Mouse (Mus musculus) splenic B cell, adult 2 months (primary cell): ENCODE data around the gene Gm11639.

ENCODE experiments used
- DNase-seq: peaks from one replicate; pipeline ENCODE4 v3.0.0-alpha.2; 2011; ENCODE audit warnings: low read depth, low spot score
- H3K27me3 ChIP-seq: 2 replicates; pipeline ENCODE4 v1.6.1; 2012; ENCODE audit warnings: mild to moderate bottlenecking, low read length, moderate library complexity, mixed read lengths; ENCODE audit not compliant: control insufficient read depth, poor library complexity, insufficient read depth, severe bottlenecking
- H3K36me3 ChIP-seq: 2 replicates; pipeline ENCODE4 v1.6.1; 2012; ENCODE audit warnings: mild to moderate bottlenecking, low read length, moderate library complexity, mixed read lengths; ENCODE audit not compliant: control insufficient read depth, poor library complexity, insufficient read depth, severe bottlenecking

Gene Gm11639

DNA sequence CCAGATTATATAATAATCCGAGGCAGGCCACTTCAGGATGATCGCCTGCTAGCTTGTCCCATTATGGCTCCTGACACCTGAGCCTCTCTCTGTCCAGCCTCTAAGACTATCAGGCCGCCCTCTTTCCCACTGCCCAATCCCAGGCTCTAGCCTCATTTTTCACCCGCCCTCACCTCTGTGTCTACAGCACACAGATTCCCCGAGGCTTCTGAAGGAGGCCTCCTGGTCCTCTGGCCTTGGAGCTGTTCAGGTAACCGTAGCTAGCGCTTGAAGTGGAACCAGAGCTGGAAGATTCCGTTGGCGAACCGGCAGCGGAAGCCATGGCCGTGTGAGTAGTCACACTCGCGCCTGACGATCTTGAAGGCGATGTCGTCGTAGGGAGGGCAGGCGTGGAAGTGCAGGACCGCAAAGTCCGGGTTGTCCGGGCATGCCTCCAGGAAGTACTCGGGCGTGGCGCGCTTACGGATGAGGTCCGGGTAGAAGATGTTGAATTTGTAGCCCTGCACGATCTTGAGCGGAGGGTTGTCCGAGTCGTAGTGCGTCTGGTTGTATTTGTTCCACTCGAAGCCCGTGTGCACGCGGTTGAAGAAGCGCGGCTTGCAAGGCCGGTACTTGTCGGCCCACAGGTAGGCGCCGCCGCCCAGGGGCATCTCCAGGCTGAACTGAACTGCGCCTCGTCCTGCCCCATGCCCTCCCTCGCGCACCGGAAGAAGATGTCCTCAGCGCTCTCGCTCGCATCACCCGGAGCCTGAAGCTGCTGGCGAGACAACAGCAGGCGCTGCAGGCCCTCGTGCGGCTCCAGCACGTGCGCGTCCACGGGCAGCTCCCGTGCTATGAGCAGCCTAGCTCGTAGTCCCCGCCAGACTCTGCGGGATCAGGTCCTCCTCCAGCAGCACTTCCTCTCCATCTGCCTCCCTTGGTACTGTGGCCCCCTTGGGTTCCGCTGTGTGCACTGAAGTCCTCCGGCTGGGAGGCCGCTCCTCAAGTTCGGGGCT lies 479.3 kb downstream of the Gm11639 start:
- no peak for DNase-seq
- Histone ChIP-seq H3K27me3 (no peaks in the 10 kb centered on the region), H3K36me3 (no peaks in the 10 kb centered on the region)

- no peaks in the 10 kb centered on the region for H3K36me3 ChIP-seq
- no peaks in the 10 kb centered on the region for H3K27me3 ChIP-seq
- DNase-seq: no peak
These were observed 481.3 kb downstream of the Gm11639 start for GRCm38 (mm10) chr11:105166780-105167179.
